Mouse (Mus musculus) C2C12 (cell line): ENCODE results near the gene Phc1. TPM values are rescaled to one million over a fixed set of nuclear protein-coding genes. Genes with fewer than 3 reads are reported as not detected.

Experiments used
- H3K27me3 ChIP-seq: one replicate; pipeline ENCODE4 v1.6.1; 2011; ENCODE audit not compliant: control insufficient read depth, insufficient read depth, insufficient read length
- H3K36me3 ChIP-seq: one replicate; pipeline ENCODE4 v1.6.1; 2011; ENCODE audit not compliant: control insufficient read depth, insufficient read depth
- H3K4me3 ChIP-seq: one replicate; pipeline ENCODE4 v1.5.1; 2011; ENCODE audit warnings: mild to moderate bottlenecking, control low read depth; ENCODE audit not compliant: poor library complexity, insufficient read depth, severe bottlenecking
- H3K79me2 ChIP-seq: one replicate; pipeline ENCODE4 v1.6.1; 2011; ENCODE audit not compliant: control insufficient read depth, insufficient read depth
- H3K79me3 ChIP-seq: one replicate; pipeline ENCODE4 v1.6.1; 2011; ENCODE audit warnings: low read depth, control low read depth
- H3ac ChIP-seq: one replicate; pipeline ENCODE3; 2011; ENCODE audit warnings: low read depth; ENCODE audit not compliant: control insufficient read depth, insufficient read length
- CEBPB ChIP-seq: IDR thresholded peaks from one replicate; pipeline ENCODE4 v1.6.1; 2011; ENCODE audit warnings: low read depth, mild to moderate bottlenecking, control low read depth, moderate library complexity
- CTCF ChIP-seq: IDR thresholded peaks from one replicate; pipeline ENCODE4 v1.5.1; 2011; ENCODE audit not compliant: control insufficient read depth, insufficient read depth, insufficient read length
- FOSL1 ChIP-seq: IDR thresholded peaks from one replicate; pipeline ENCODE4 v1.8.0; 2011; ENCODE audit warnings: mild to moderate bottlenecking, low read length; ENCODE audit not compliant: poor library complexity, insufficient read depth, severe bottlenecking
- MAX ChIP-seq: IDR thresholded peaks from one replicate; pipeline ENCODE4 v1.6.1; 2011; ENCODE audit warnings: mild to moderate bottlenecking, control low read depth
- MYOD1 ChIP-seq: IDR thresholded peaks from one replicate; pipeline ENCODE4 v1.6.1; 2011; ENCODE audit warnings: low read depth; ENCODE audit not compliant: control insufficient read depth, insufficient read length
- MYOG ChIP-seq: IDR thresholded peaks from one replicate; pipeline ENCODE4 v1.6.1; 2011; ENCODE audit not compliant: control insufficient read depth, insufficient read length; ENCODE audit errors: extremely low read depth
- USF1 ChIP-seq: IDR thresholded peaks from one replicate; pipeline ENCODE4 v1.6.1; 2011; ENCODE audit warnings: low read depth, mild to moderate bottlenecking, control low read depth, moderate library complexity
- polyA plus RNA-seq: library from polyadenylated mRNA; unstranded; fragments of >200 nt; fragmentation: generic; extraction: Trizol; gene quantifications from one replicate; pipeline ENCODE4 v1.2.1, GENCODE M21; 2012; ENCODE audit warnings: missing spikeins

Gene Phc1
- polyA plus RNA-seq, 1 experiment, result 17.6 TPM

GRCm38 (mm10) chr6:122284304-122284703 is 56.1 kb downstream of the Phc1 start:
- Histone ChIP-seq H3ac (no peak overlapping the region), H3K36me3 (no peaks in the 10 kb centered on the region), H3K79me3 (no peaks in the 10 kb centered on the region), H3K27me3 (no peaks in the 10 kb centered on the region), H3K79me2 (no peaks in the 10 kb centered on the region), H3K4me3 (no peak overlapping the region)
- no peak for TF ChIP-seq CTCF
- TF ChIP-seq MYOG, result no peak
- no peak for TF ChIP-seq CEBPB
- no peak for TF ChIP-seq MAX
- TF ChIP-seq MYOD1, result no peak
- no peak for TF ChIP-seq USF1
- TF ChIP-seq FOSL1, result no peak

- H3K79me2 ChIP-seq, result no peaks in the 10 kb centered on the region
- no peaks in the 10 kb centered on the region for H3K79me3 ChIP-seq
- no peak overlapping the region for H3K4me3 ChIP-seq
- no peaks in the 10 kb centered on the region for H3K36me3 ChIP-seq
- no peak overlapping the region for H3ac ChIP-seq
- H3K27me3 ChIP-seq, result no peaks in the 10 kb centered on the region
- TF ChIP-seq USF1, result no peak
- no peak for TF ChIP-seq MYOG
- TF ChIP-seq MYOD1, result no peak
- no peak for TF ChIP-seq CEBPB
- TF ChIP-seq MAX, result no peak
- TF ChIP-seq FOSL1, result no peak
- no peak for TF ChIP-seq CTCF
These were observed 56.9 kb downstream of the Phc1 start for GRCm38 (mm10) chr6:122283429-122283828.

- H3K79me2 ChIP-seq, result no peaks in the 10 kb centered on the region
- TF ChIP-seq USF1 (no peak), MAX (no peak), MYOD1 (no peak)
- H3ac ChIP-seq, result no peak within 1 kb of the TSS
- H3K79me3 ChIP-seq, result no peaks in the 10 kb centered on the region
- no peak within 1 kb of the TSS for H3K4me3 ChIP-seq
- no peaks in the 10 kb centered on the region for H3K36me3 ChIP-seq
- no peaks in the 10 kb centered on the region for H3K27me3 ChIP-seq
These were observed 57.6 kb downstream of the Phc1 start, which contains the start of gene Klrg1 for GRCm38 (mm10) chr6:122282782-122283181. TSS of gene Klrg1 (minus strand) at chr6:122282882.

- H3K27me3 ChIP-seq, result no peaks in the 10 kb centered on the region
- H3ac ChIP-seq, result no peak overlapping the region
- H3K4me3 ChIP-seq, result no peak overlapping the region
- no peaks in the 10 kb centered on the region for H3K79me3 ChIP-seq
- TF ChIP-seq MYOD1, result no peak
- TF ChIP-seq USF1, result no peak
- TF ChIP-seq MYOG, result no peak
- TF ChIP-seq MAX, result no peak
- no peaks in the 10 kb centered on the region for H3K36me3 ChIP-seq
- H3K79me2 ChIP-seq, result no peaks in the 10 kb centered on the region
These were observed 63.8 kb downstream of the Phc1 start for GRCm38 (mm10) chr6:122276565-122276964.

- Histone ChIP-seq H3K4me3 (no peak overlapping the region), H3ac (no peak overlapping the region), H3K79me2 (no peaks in the 10 kb centered on the region), H3K36me3 (no peaks in the 10 kb centered on the region), H3K27me3 (no peaks in the 10 kb centered on the region), H3K79me3 (no peaks in the 10 kb centered on the region)
- TF ChIP-seq CTCF (no peak), MAX (no peak), FOSL1 (no peak), MYOD1 (no peak), MYOG (no peak), CEBPB (no peak), USF1 (no peak)
These were observed 65.8 kb downstream of the Phc1 start for GRCm38 (mm10) chr6:122274546-122274945.

- Histone ChIP-seq H3K4me3 (no peak overlapping the region), H3K27me3 (no peaks in the 10 kb centered on the region), H3ac (no peak overlapping the region), H3K79me3 (no peaks in the 10 kb centered on the region), H3K79me2 (no peaks in the 10 kb centered on the region), H3K36me3 (no peaks in the 10 kb centered on the region)
- TF ChIP-seq MAX (no peak), FOSL1 (no peak), MYOD1 (no peak), MYOG (no peak), USF1 (no peak)
These were observed 70.2 kb downstream of the Phc1 start for GRCm38 (mm10) chr6:122270152-122270551.
